24 mouse cellular contexts compared by ENCODE assay signal in the genomic region with DNA sequence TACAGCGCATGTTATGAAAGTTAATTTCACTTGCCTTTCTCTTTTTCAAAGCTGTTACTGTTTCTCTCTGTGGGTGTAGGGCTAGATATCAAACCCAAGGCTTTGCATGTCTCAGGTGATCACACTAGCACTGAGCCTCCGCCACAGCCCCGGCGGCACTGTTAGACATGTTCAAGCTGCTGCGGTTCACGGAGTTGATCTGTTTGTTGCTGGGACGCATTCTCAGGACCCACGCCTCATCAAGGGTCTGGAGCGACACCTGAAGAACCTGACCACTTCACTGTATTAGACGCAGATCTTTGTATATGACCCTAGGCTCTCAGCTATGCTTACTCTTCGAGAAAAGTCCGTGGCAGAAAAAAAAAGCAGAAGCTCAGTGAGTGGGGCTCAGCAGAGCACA.
"Had no signal": no experiment of that assay in that cellular context is flagged by ENCODE, and none has a peak within 500 bp of the region (broad histone marks: within the 10 kb centered on the region; RNA-seq: fewer than 3 reads in every experiment).

No protein-coding gene starts in this region.

- DNase-seq: kidney, adult 11 months; kidney, adult 8-10 months; kidney, postnatal 10 days; kidney, postnatal 36 days; layer of hippocampus, postnatal 36 days; lung, adult 2 months; lung, postnatal 14 days; lung, postnatal 4 days; midbrain, embryonic 14.5 days; right cerebral cortex, adult 18-20 months; right cerebral cortex, postnatal 14 days; right cerebral cortex, postnatal 4 days; spleen, adult 18-20 months; thymus, postnatal 25 days had no signal

- H3K27me3 ChIP-seq: intestine, embryonic 15.5 days; kidney, embryonic 15.5 days; limb, embryonic 12.5 days; liver, embryonic 15.5 days; neural tube, embryonic 12.5 days; neural tube, embryonic 15.5 days had no signal

- H3K9ac ChIP-seq: intestine, embryonic 15.5 days; kidney, embryonic 15.5 days; limb, embryonic 12.5 days; liver, embryonic 15.5 days; neural tube, embryonic 12.5 days; neural tube, embryonic 15.5 days had no signal

- H3K27ac ChIP-seq: intestine, embryonic 15.5 days; kidney, embryonic 15.5 days; left cerebral cortex, adult 2 months; liver, embryonic 15.5 days; midbrain, embryonic 10.5 days; neural tube, embryonic 12.5 days; neural tube, embryonic 15.5 days; stomach, postnatal 0 days had no signal

- H3K4me2 ChIP-seq: intestine, embryonic 15.5 days; kidney, embryonic 15.5 days; limb, embryonic 12.5 days; liver, embryonic 11.5 days; liver, embryonic 15.5 days; neural tube, embryonic 12.5 days; neural tube, embryonic 15.5 days had no signal

- H3K9me3 ChIP-seq: intestine, embryonic 15.5 days; kidney, embryonic 15.5 days; liver, embryonic 15.5 days; neural tube, embryonic 12.5 days; neural tube, embryonic 15.5 days had no signal

- H3K4me3 ChIP-seq: intestine, embryonic 15.5 days; kidney, embryonic 15.5 days; left cerebral cortex, adult 2 months; limb, embryonic 12.5 days; liver, embryonic 15.5 days; midbrain, embryonic 10.5 days; neural tube, embryonic 12.5 days; neural tube, embryonic 15.5 days had no signal

- H3K36me3 ChIP-seq: intestine, embryonic 15.5 days; limb, embryonic 12.5 days; liver, embryonic 15.5 days; midbrain, embryonic 10.5 days; neural tube, embryonic 12.5 days; neural tube, embryonic 15.5 days had no signal
